Mouse (Mus musculus) left cerebral cortex, adult 8-10 months (tissue): ENCODE results near the gene Fgf13. TPM values are rescaled to one million over a fixed set of nuclear protein-coding genes. Genes with fewer than 3 reads are reported as not detected.

Source experiments
- DNase-seq, 2 experiments: peaks; one replicate each; pipeline ENCODE4 v3.0.0; 2022; ENCODE audit warnings: low spot score in 2 of 2
- total RNA-seq, 4 experiments: library from RNA; stranded (reverse); gene quantifications; 2 replicates each; pipeline ENCODE4 v1.2.4; 2022

Fgf13 gene
- 100 to 1,000 TPM; 118 to 131 (median 125) TPM for total RNA-seq

GRCm38 (mm10) chrX:59567695-59568431, at the start of gene Fgf13:
Gene Fgf13, minus strand, starts transcription at chrX:59568071.
- DNase-seq, result no peak

GRCm38 (mm10) chrX:59606535-59606934, 38.7 kb upstream of the Fgf13 start:
- DNase-seq, result no peak

GRCm38 (mm10) chrX:59589050-59589449, 21.2 kb upstream of the Fgf13 start:
- DNase-seq, result no peak

GRCm38 (mm10) chrX:59585508-59586186, 17.8 kb upstream of the Fgf13 start:
- DNase-seq, result no peak

GRCm38 (mm10) chrX:59584034-59584433, 16.2 kb upstream of the Fgf13 start:
- no peak for DNase-seq

- no peak for DNase-seq
Measured at GRCm38 (mm10) chrX:59566826-59567694, 811 bp downstream of the Fgf13 start.

- no peak for DNase-seq
Measured at GRCm38 (mm10) chrX:59566017-59566679, 1.7 kb downstream of the Fgf13 start.

- no peak for DNase-seq
Measured at GRCm38 (mm10) chrX:59547931-59548330, 19.9 kb downstream of the Fgf13 start.

- DNase-seq, result no peak
Measured at GRCm38 (mm10) chrX:59508273-59508672, 59.6 kb downstream of the Fgf13 start.

- no peak for DNase-seq
Measured at GRCm38 (mm10) chrX:59493388-59493787, 74.5 kb downstream of the Fgf13 start.

- no peak for DNase-seq
Measured at GRCm38 (mm10) chrX:59485426-59485825, 82.4 kb downstream of the Fgf13 start.

- no peak for DNase-seq
Measured at GRCm38 (mm10) chrX:59402596-59403285, 165.1 kb downstream of the Fgf13 start.

GRCm38 (mm10) chrX:59290916-59291411, 276.9 kb downstream of the Fgf13 start:
- DNase-seq, result no peak

GRCm38 (mm10) chrX:59251576-59251975, 316.3 kb downstream of the Fgf13 start:
- DNase-seq, result no peak

- DNase-seq, result no peak
Measured at GRCm38 (mm10) chrX:59243752-59244151, 324.1 kb downstream of the Fgf13 start.

GRCm38 (mm10) chrX:59243176-59243575, 324.7 kb downstream of the Fgf13 start:
- DNase-seq, result no peak

- no peak for DNase-seq
Measured at GRCm38 (mm10) chrX:59241460-59241747, 326.5 kb downstream of the Fgf13 start.

- no peak for DNase-seq
Measured at GRCm38 (mm10) chrX:59240683-59241459, 327.0 kb downstream of the Fgf13 start.

GRCm38 (mm10) chrX:59220675-59221074, 347.2 kb downstream of the Fgf13 start:
- DNase-seq, result no peak

- DNase-seq, result no peak
Measured at GRCm38 (mm10) chrX:59201146-59201545, 366.7 kb downstream of the Fgf13 start.
